Mouse (Mus musculus): ENCODE measurements around the gene Gorasp1. TPM values are rescaled to one million over a fixed set of nuclear protein-coding genes. Genes with fewer than 3 reads are reported as not detected.

Gene Gorasp1
- polyA plus RNA-seq, 1 experiment from 2014 or later = 31.6 TPM

GRCm38 (mm10) chr9:119965186-119965585 is 27.8 kb upstream of the Gorasp1 start:
- H3K27me3 ChIP-seq (ENCODE audit: control insufficient read depth, insufficient read depth, low read length) = no peaks in the 10 kb centered on the region
- H3K4me1 ChIP-seq (ENCODE audit: control insufficient read depth, insufficient read depth, low read length) = peaks cover 4% of the 10 kb centered on the region; the same call in 1 of the 2 replicates
- H3K4me2 ChIP-seq (ENCODE audit: low read depth, low read length) = no peak overlapping the region
- ATAC-seq (ENCODE audit: insufficient read depth, low FRiP score) = no peak
- no peaks in the 10 kb centered on the region for H3K36me3 ChIP-seq (ENCODE audit: control insufficient read depth, insufficient read depth, low read length)
- no peak overlapping the region for H3K27ac ChIP-seq (ENCODE audit: low read length)
- H3K9ac ChIP-seq (ENCODE audit: low read length) = no peak overlapping the region
- H3K4me3 ChIP-seq (replicated peaks; ENCODE audit: low read length) = no peak overlapping the region
- WGBS = 61% methylated on average over 3 of the region's 3 CpGs
- no peaks in the 10 kb centered on the region for H3K9me3 ChIP-seq (replicated peaks; ENCODE audit: control insufficient read depth, low read length)

DNA sequence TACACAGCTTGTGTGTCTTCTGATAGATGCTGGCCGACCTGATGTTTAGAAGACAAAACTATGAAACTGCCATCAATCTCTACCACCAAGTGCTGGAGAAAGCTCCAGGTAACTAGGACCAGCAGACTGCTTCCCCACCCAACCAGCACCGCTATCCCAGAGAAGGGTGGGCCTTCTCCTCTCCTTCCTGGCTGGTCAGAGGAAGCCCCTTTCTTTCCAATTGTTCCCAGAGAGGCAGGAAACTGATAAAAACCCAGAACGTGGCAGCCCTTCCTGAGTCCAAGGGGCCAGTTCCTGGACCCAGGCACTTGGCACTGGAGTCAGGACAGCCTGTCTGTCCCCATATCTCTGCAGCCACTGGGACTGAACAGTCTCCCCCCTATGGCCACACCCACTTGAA is 26.8 kb upstream of the Gorasp1 start:
- ATAC-seq (ENCODE audit: insufficient read depth, low FRiP score) = no peak
- 61% methylated on average over 3 of the region's 3 CpGs for WGBS
- Histone ChIP-seq H3K9me3 (replicated peaks; ENCODE audit: control insufficient read depth, low read length) (no peaks in the 10 kb centered on the region), H3K4me2 (ENCODE audit: low read depth, low read length) (no peak overlapping the region), H3K4me3 (replicated peaks; ENCODE audit: low read length) (no peak overlapping the region), H3K4me1 (ENCODE audit: control insufficient read depth, insufficient read depth, low read length) (peaks cover 3% of the 10 kb centered on the region; the same call in 1 of the 2 replicates), H3K36me3 (ENCODE audit: control insufficient read depth, insufficient read depth, low read length) (no peaks in the 10 kb centered on the region), H3K27ac (ENCODE audit: low read length) (no peak overlapping the region), H3K9ac (ENCODE audit: low read length) (no peak overlapping the region), H3K27me3 (ENCODE audit: control insufficient read depth, insufficient read depth, low read length) (no peaks in the 10 kb centered on the region)

DNA sequence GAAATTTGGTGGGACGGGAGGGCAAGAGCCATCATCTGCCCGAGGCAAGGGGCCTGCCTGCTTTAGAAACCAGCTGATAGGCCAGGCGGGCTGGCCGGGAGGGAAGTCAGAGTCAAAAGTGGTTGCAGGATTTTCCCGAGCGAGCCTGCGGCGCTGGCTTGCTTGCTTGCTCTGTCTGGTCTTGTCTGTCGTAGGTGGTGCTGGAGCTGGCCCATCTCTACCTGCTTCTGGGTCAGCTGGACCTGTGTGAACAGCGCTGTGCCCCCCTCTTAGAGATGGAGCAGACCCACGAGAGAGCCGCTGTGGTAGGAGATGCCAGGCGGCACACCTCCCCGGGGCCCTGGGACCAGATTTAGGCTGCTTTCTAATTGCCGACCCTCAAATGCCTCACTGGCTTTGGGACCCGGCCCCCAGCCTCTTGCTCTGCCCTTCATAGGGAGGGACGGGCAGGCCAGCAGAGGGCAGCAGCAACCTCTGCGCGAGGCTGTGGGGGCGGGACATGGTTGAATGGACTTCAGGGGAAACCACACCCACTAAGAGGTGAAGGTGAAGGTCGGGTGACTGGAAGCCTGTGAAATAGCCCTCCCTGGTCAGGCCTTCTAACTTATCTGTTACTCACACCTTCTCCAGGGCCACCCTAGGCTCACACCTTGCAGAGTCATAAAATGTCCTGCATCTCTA is 25.8 kb upstream of the Gorasp1 start:
- WGBS = 18% methylated on average over 21 of the region's 21 CpGs
- H3K9ac ChIP-seq (ENCODE audit: low read length) = peak overlapping the region; percentile 52; the same call in 1 of the 2 replicates
- 0 out of 2 replicates have a peak overlapping the region, but pooled peaks have one; percentile 4 for H3K4me2 ChIP-seq (ENCODE audit: low read depth, low read length)
- H3K4me1 ChIP-seq (ENCODE audit: control insufficient read depth, insufficient read depth, low read length) = peaks cover 3% of the 10 kb centered on the region; the same call in 1 of the 2 replicates
- H3K27ac ChIP-seq (ENCODE audit: low read length) = no peak overlapping the region
- H3K9me3 ChIP-seq (replicated peaks; ENCODE audit: control insufficient read depth, low read length) = no peaks in the 10 kb centered on the region
- H3K27me3 ChIP-seq (ENCODE audit: control insufficient read depth, insufficient read depth, low read length) = no peaks in the 10 kb centered on the region
- no peaks in the 10 kb centered on the region for H3K36me3 ChIP-seq (ENCODE audit: control insufficient read depth, insufficient read depth, low read length)
- no peak overlapping the region for H3K4me3 ChIP-seq (replicated peaks; ENCODE audit: low read length)
- peak; percentile 80 for ATAC-seq (ENCODE audit: insufficient read depth, low FRiP score)

GRCm38 (mm10) chr9:119962216-119962615 is 24.9 kb upstream of the Gorasp1 start:
- 45% methylated on average over 4 of the region's 4 CpGs for WGBS
- no peaks in the 10 kb centered on the region for H3K36me3 ChIP-seq (ENCODE audit: control insufficient read depth, insufficient read depth, low read length)

DNA sequence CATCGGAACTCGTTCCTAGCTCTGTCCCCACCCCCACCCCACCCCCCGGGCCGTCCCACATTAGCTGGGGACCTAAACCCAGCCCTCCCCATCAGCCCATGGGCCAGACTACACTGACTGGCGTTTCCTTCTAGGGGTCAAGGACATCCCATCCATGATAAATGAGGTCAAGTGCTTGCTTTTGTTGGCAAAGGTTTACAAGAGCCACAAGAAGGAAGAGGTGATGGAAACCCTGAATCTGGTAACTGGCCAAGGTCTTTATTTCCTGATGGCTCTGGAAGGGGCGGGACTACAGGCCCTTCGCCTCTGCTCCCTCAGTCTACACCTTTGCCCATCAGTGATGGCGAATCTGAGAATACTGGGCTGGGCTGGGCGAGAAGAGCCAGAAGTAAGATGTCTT is 21.5 kb upstream of the Gorasp1 start:
- Histone ChIP-seq H3K4me1 (ENCODE audit: control insufficient read depth, insufficient read depth, low read length) (peaks cover 3% of the 10 kb centered on the region; the same call in 1 of the 2 replicates), H3K27me3 (ENCODE audit: control insufficient read depth, insufficient read depth, low read length) (no peaks in the 10 kb centered on the region), H3K4me2 (ENCODE audit: low read depth, low read length) (no peak overlapping the region), H3K9ac (ENCODE audit: low read length) (no peak overlapping the region), H3K27ac (ENCODE audit: low read length) (no peak overlapping the region), H3K36me3 (ENCODE audit: control insufficient read depth, insufficient read depth, low read length) (no peaks in the 10 kb centered on the region), H3K9me3 (replicated peaks; ENCODE audit: control insufficient read depth, low read length) (no peaks in the 10 kb centered on the region), H3K4me3 (replicated peaks; ENCODE audit: low read length) (no peak overlapping the region)
- WGBS = 76% methylated on average over 9 of the region's 9 CpGs
- ATAC-seq (ENCODE audit: insufficient read depth, low FRiP score) = no peak

More at GRCm38 (mm10) chr9:119962216-119962615, 24.9 kb upstream of the Gorasp1 start:
- Histone ChIP-seq H3K4me3 (replicated peaks; ENCODE audit: low read length) (no peak overlapping the region), H3K27me3 (ENCODE audit: control insufficient read depth, insufficient read depth, low read length) (no peaks in the 10 kb centered on the region), H3K4me1 (ENCODE audit: control insufficient read depth, insufficient read depth, low read length) (peaks cover 3% of the 10 kb centered on the region; the same call in 1 of the 2 replicates), H3K9me3 (replicated peaks; ENCODE audit: control insufficient read depth, low read length) (no peaks in the 10 kb centered on the region), H3K4me2 (ENCODE audit: low read depth, low read length) (no peak overlapping the region), H3K27ac (ENCODE audit: low read length) (no peak overlapping the region), H3K9ac (ENCODE audit: low read length) (no peak overlapping the region)
- no peak for ATAC-seq (ENCODE audit: insufficient read depth, low FRiP score)

GRCm38 (mm10) chr9:119951388-119951787 is 14.0 kb upstream of the Gorasp1 start:
- 82% methylated on average over 9 of the region's 9 CpGs for WGBS
- Histone ChIP-seq H3K27me3 (ENCODE audit: control insufficient read depth, insufficient read depth, low read length) (no peaks in the 10 kb centered on the region), H3K4me1 (ENCODE audit: control insufficient read depth, insufficient read depth, low read length) (peaks cover 10% of the 10 kb centered on the region), H3K27ac (ENCODE audit: low read length) (no peak overlapping the region), H3K4me3 (replicated peaks; ENCODE audit: low read length) (no peak overlapping the region), H3K36me3 (ENCODE audit: control insufficient read depth, insufficient read depth, low read length) (no peaks in the 10 kb centered on the region), H3K9me3 (replicated peaks; ENCODE audit: control insufficient read depth, low read length) (no peaks in the 10 kb centered on the region), H3K4me2 (ENCODE audit: low read depth, low read length) (no peak overlapping the region), H3K9ac (ENCODE audit: low read length) (no peak overlapping the region)
- ATAC-seq (ENCODE audit: insufficient read depth, low FRiP score) = no peak

DNA sequence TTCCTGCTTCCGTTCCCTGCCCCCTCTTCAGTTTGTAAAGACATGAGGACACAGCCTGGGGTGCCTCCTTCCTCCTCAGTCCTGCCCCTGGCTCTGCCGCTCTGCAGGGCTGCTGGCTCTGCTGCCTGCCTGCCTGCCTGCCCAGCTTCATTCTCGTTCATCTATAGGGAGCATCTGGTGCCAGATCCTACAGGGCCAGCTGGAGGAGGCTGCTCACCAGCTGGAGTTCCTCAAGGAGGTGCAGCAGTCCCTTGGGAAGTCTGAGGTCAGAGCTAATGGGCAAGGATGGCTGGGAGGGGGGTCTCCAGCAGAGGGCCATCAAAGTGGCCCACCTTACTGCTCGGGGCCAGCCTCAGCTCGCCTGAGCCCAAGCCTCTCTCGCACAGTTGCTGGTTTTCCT is 13.1 kb upstream of the Gorasp1 start:
- Histone ChIP-seq H3K27ac (ENCODE audit: low read length) (no peak overlapping the region), H3K9ac (ENCODE audit: low read length) (no peak overlapping the region), H3K27me3 (ENCODE audit: control insufficient read depth, insufficient read depth, low read length) (no peaks in the 10 kb centered on the region), H3K4me2 (ENCODE audit: low read depth, low read length) (no peak overlapping the region), H3K4me1 (ENCODE audit: control insufficient read depth, insufficient read depth, low read length) (peaks cover 10% of the 10 kb centered on the region), H3K9me3 (replicated peaks; ENCODE audit: control insufficient read depth, low read length) (no peaks in the 10 kb centered on the region), H3K36me3 (ENCODE audit: control insufficient read depth, insufficient read depth, low read length) (no peaks in the 10 kb centered on the region), H3K4me3 (replicated peaks; ENCODE audit: low read length) (no peak overlapping the region)
- peak; percentile 41; the same call in 1 of the 2 replicates for ATAC-seq (ENCODE audit: insufficient read depth, low FRiP score)
- WGBS = 42% methylated on average over 6 of the region's 6 CpGs

DNA sequence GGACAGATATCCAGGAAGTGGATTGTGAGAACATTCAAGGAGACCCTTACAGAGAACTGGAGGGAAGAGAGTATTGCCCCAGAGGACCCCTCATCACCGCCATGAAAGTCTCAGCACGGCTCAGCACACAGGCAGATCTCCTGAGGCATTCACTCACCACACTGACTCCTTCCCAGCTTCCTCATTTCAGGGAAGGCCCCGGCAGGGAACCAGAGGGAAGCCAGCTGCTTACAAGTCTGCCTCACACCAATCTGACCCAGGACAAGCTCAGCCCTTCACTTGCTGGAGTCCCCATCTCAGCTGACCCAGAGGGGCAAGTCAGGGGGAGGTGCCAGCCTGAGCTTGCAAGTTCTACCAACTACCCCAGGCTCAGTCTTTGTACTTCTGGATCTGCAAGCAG is 11.4 kb upstream of the Gorasp1 start:
- H3K9ac ChIP-seq (ENCODE audit: low read length) = peak overlapping the region; percentile 5; the same call in 1 of the 2 replicates
- no peak overlapping the region for H3K27ac ChIP-seq (ENCODE audit: low read length)
- H3K36me3 ChIP-seq (ENCODE audit: control insufficient read depth, insufficient read depth, low read length) = no peaks in the 10 kb centered on the region
- no peaks in the 10 kb centered on the region for H3K27me3 ChIP-seq (ENCODE audit: control insufficient read depth, insufficient read depth, low read length)
- no peak overlapping the region for H3K4me3 ChIP-seq (replicated peaks; ENCODE audit: low read length)
- no peak for ATAC-seq (ENCODE audit: insufficient read depth, low FRiP score)
- H3K9me3 ChIP-seq (replicated peaks; ENCODE audit: control insufficient read depth, low read length) = no peaks in the 10 kb centered on the region
- 29% methylated on average over 3 of the region's 3 CpGs for WGBS
- peaks cover 10% of the 10 kb centered on the region for H3K4me1 ChIP-seq (ENCODE audit: control insufficient read depth, insufficient read depth, low read length)
- H3K4me2 ChIP-seq (ENCODE audit: low read depth, low read length) = no peak overlapping the region

GRCm38 (mm10) chr9:119945173-119945900 is 8.0 kb upstream of the Gorasp1 start:
- H3K4me3 ChIP-seq (replicated peaks; ENCODE audit: low read length) = no peak overlapping the region
- 67% methylated on average over 12 of the region's 12 CpGs for WGBS
- no peak overlapping the region for H3K4me2 ChIP-seq (ENCODE audit: low read depth, low read length)
- H3K27ac ChIP-seq (ENCODE audit: low read length) = no peak overlapping the region
- H3K9me3 ChIP-seq (replicated peaks; ENCODE audit: control insufficient read depth, low read length) = no peaks in the 10 kb centered on the region
- peaks cover 4% of the 10 kb centered on the region for H3K4me1 ChIP-seq (ENCODE audit: control insufficient read depth, insufficient read depth, low read length)
- no peak for ATAC-seq (ENCODE audit: insufficient read depth, low FRiP score)
- no peaks in the 10 kb centered on the region for H3K36me3 ChIP-seq (ENCODE audit: control insufficient read depth, insufficient read depth, low read length)
- H3K9ac ChIP-seq (ENCODE audit: low read length) = no peak overlapping the region
- H3K27me3 ChIP-seq (ENCODE audit: control insufficient read depth, insufficient read depth, low read length) = no peaks in the 10 kb centered on the region
